Mouse (Mus musculus) brain, embryonic 18.5 days (tissue): Measurements from ENCODE around the gene Ambra1.

ENCODE experiments used
- DNase-seq: peaks from one replicate; pipeline ENCODE4 v3.0.0-alpha.2; 2012; ENCODE audit warnings: low read depth, low spot score

The Ambra1 gene

GRCm38 (mm10) chr2:91920130-91920529 lies 190.2 kb downstream of the Ambra1 start:
- DNase-seq: no peak

DNA sequence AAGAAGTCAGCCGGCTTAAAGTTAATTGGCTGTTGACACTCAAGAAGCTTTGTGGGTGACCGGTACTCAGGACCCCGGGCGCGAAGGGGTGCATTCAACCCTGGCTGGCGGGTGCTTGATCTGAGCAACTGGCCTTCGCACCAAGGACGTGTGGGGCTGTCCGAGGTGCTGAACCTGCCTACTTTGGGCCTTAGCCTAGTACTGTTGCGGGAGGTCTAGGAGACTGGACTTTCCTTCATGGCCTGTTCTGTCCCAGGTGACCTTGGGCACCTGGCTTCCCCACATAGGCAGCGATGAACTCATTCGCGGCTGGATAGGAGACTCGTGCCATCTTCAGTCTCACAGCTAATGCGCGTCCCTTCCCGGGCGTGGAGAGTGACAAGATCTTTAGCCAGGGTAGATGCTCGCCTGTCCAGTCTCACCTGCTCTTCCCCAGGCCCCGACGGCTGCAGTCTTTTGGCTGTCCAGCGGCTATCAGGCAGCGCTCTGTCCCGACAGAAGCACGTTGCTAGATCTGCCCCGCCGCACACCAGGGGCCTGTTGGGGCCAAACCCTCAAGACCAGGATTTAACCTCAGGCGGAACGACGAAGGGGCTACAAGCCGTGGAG lies 191.4 kb downstream of the Ambra1 start:
- no peak for DNase-seq

- DNase-seq: no peak
Measured at GRCm38 (mm10) chr2:91921790-91922570, 192.0 kb downstream of the Ambra1 start.

GRCm38 (mm10) chr2:91922586-91923414 lies 192.9 kb downstream of the Ambra1 start:
- no peak for DNase-seq

GRCm38 (mm10) chr2:91923415-91924337 lies 193.7 kb downstream of the Ambra1 start:
- no peak for DNase-seq

GRCm38 (mm10) chr2:91924726-91925125 lies 194.8 kb downstream of the Ambra1 start:
- DNase-seq: no peak

GRCm38 (mm10) chr2:91925442-91925841 lies 195.5 kb downstream of the Ambra1 start:
- DNase-seq: no peak

GRCm38 (mm10) chr2:91926949-91927348 lies 197.0 kb downstream of the Ambra1 start, which contains the start of gene Chrm4:
TSS of gene Chrm4 (plus strand) at chr2:91927249.
- DNase-seq: no peak

- DNase-seq: no peak
Measured at GRCm38 (mm10) chr2:91927826-91928533, 198.0 kb downstream of the Ambra1 start.

DNA sequence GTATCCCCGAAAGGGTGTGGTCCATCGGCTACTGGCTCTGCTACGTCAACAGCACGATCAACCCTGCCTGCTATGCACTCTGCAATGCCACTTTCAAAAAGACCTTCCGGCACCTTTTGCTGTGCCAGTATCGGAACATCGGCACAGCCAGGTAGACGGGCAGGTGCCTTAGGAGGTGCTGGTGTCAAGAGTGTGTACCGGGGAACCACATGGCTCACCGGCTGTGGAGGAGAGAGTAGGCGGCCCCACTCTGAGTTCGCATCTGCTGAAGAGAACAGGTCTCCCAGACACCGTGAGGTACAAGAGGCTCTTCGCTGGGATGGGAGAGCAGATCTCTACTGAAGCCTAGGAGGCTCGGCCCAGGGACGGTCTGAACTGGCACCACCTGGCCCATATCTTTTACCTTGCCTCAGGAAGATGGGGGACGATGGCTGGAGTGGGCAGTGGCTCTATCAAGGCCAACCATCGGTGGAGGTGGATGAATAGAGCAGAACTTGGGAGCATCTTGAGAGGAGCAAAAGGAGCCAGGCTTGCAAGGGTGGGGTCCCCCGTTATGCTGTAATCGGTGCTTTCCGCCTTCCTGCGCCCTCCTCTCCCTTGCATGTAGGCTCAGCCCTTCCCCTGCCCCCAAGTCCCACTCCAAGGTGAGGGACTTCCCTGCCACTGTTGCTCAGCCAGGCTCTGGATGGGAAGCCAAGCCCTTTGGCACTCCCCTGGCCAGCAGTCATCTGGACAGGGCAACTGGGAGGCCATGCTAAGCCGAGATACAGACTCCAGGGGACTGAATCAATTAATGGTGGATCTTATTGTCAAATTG lies 198.8 kb downstream of the Ambra1 start:
- DNase-seq: no peak

DNA sequence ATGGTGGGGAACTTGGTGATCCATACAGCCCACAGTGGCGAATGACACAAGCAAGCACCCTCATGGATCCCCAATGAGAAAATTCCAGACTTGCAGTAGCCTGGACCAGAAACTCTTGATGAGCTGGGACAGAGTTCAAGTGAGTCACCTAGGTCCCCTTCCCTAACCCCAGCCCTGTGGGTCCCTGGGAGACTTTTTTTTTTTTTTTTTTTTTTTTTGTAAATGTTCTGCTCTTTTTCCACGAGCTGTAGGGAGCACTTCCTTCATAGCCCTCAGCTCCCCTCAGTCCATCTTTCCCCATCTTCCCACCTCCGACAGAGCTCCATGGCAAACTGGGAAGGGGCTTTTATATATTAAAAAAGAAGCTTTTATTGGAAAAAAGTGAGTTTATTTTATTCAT lies 199.5 kb downstream of the Ambra1 start:
- no peak for DNase-seq

DNA sequence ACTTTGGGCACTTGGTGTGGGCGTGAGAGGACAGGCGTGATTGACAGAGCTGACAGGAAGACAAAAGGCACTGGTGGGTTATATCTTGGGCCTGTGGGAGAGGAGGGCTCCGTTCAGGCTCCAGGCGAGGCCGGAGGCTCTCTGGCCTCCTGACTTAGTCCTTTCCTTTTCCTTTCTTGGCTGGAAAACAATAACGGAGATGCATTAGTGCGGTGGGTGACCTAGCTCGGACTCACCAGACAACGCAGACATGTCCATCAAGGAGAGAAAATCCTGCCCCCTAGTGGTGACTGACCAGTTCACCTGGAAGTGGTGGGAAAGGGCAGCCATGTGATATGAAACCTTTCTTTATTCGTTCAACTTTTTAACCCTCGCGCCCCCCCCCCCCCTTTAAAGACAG lies 200.0 kb downstream of the Ambra1 start:
- DNase-seq: no peak

- no peak for DNase-seq
Measured at GRCm38 (mm10) chr2:91930761-91931291, 200.9 kb downstream of the Ambra1 start.

DNA sequence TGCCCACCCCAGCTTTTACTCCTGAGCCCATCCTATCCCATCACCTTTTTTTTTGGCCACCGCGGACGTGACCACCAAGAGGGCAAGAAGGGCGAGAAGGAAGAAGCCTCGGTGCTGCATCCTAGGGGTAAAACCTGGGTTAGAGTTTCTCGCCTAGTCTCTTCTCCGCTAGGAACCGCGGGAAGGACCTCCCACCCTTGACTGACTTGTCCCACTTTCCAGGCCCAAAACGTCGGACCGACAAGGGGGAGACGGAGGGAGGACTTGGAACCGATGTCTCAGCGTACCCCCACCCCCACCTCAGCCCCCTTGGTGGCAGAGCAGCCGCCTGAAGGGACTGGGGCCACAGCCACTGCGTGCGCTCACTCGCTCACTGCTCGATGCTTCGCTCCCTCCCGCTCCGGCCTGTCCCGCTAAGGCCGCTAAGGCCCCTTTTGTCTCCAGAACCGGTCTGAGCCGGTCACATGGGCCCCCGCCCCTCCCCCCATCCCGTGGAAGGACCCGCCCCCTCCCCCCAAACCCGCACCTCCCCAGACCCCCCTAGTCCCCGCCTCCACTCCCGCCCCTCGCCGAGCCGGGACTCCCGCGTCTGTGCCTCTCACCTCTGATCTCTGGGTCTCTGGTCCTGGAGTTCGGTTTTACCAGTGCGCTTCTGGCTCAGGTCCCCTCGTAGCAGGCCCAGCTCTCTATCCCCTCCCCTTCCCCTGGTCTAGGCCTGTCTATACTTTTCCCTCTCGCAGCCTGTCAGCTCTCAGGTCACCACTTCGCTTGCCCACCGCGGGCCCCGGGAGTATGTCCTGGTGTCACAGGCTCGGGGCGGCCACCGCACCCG lies 201.6 kb downstream of the Ambra1 start:
- DNase-seq: no peak

- no peak for DNase-seq
Measured at GRCm38 (mm10) chr2:91932160-91932711, 202.3 kb downstream of the Ambra1 start, which contains the start of gene Mdk. TSS of gene Mdk (minus strand) at chr2:91932297.

- no peak for DNase-seq
Measured at GRCm38 (mm10) chr2:91932737-91933350, 202.9 kb downstream of the Ambra1 start.

DNA sequence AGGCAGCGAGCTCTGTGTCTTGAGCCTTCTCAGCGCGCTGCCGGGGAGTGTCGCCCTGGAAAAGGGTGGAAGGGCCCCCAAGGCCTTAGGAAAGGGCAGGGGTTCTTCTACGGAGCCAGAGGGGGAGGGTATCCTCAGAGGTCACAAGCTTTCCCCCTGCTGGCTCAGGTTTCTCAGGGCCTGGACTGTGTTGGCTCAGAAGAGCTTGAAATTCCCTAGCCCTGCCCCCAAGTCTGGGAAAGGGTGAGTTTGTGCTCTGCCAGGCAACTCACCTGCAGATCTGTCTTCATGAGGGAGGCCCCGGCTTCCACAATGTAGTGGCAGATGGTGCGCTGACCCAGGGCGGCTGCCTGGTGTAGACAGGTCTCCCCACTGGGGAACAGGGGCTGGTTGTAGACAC lies 203.5 kb downstream of the Ambra1 start:
- DNase-seq: no peak

DNA sequence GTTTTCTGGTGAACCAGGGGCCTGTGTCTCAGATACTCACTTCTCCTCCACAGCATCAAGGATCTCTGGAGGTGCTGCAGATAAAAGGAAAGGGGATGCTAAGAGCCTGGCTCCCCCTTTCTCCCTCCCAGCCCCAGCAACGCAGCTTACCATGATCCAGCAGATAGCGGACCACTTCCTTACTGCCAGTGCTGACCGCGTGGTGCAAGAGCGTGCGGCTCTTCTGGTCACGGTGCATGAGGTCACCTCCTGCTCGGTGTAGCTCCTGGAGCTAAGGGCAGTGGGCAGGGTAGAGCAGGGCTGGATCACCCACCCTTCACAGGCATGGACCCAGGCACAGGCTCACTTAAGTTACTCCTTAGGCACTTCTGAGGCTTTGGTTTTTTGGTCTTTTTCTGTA lies 204.1 kb downstream of the Ambra1 start:
- DNase-seq: no peak
